Mouse (Mus musculus) lung, postnatal 0 days (tissue): Measurements from ENCODE around the gene Dgkq. TPM values are rescaled to one million over a fixed set of nuclear protein-coding genes. Genes with fewer than 3 reads are reported as not detected.
A peak's percentile ranks its signal among the peaks of the same experiment; 100 is the strongest.

Experiments used
- ATAC-seq: fragments of 200-750 bp; cut with Nextera tagmentation; 2 replicates; pipeline ENCODE4 v1.8.0; 2017; ENCODE audit warnings: moderate library complexity
- DNase-seq: peaks from one replicate; pipeline ENCODE4 v3.0.0-alpha.2; 2016; ENCODE audit warnings: low spot score
- H3K27ac ChIP-seq: fragments of 300-500 bp; sonication (generic); 2 replicates; pipeline ENCODE4 v1.5.1; 2014; ENCODE audit warnings: antibody characterized with exemption, mild to moderate bottlenecking, low read length, mixed read lengths
- H3K27me3 ChIP-seq: fragments of 300-500 bp; sonication (generic); replicated peaks from 2 replicates; pipeline ENCODE4 v1.6.1; 2014; ENCODE audit warnings: low read length, mixed read lengths; ENCODE audit not compliant: insufficient read depth
- H3K36me3 ChIP-seq: fragments of 300-500 bp; sonication (generic); 2 replicates; pipeline ENCODE4 v1.6.1; 2014; ENCODE audit warnings: low read length, mixed read lengths; ENCODE audit not compliant: insufficient read depth
- H3K4me1 ChIP-seq: fragments of 300-500 bp; sonication (generic); 2 replicates; pipeline ENCODE4 v1.6.1; 2014; ENCODE audit warnings: antibody characterized with exemption, low read depth, low read length, mixed read lengths; ENCODE audit not compliant: insufficient read depth
- H3K4me2 ChIP-seq: fragments of 300-500 bp; sonication (generic); replicated peaks from 2 replicates; pipeline ENCODE4 v1.6.1; 2014; ENCODE audit warnings: low read depth, mild to moderate bottlenecking, low read length, moderate library complexity, mixed read lengths
- H3K4me3 ChIP-seq: fragments of 300-500 bp; sonication (generic); 2 replicates; pipeline ENCODE4 v1.5.1; 2014; ENCODE audit warnings: low read depth, low read length
- H3K9ac ChIP-seq: fragments of 300-500 bp; sonication (generic); replicated peaks from 2 replicates; pipeline ENCODE4 v1.6.1; 2014; ENCODE audit warnings: low read depth, mild to moderate bottlenecking
- H3K9me3 ChIP-seq: fragments of 300-500 bp; sonication (generic); 2 replicates; pipeline ENCODE4 v1.6.1; 2016; ENCODE audit warnings: low read length, mixed read lengths
- CTCF ChIP-seq: IDR thresholded peaks from 2 replicates; pipeline ENCODE4 v1.5.1; 2016; ENCODE audit warnings: antibody characterized with exemption, mild to moderate bottlenecking
- EP300 ChIP-seq: IDR thresholded peaks from 2 replicates; pipeline ENCODE4 v1.6.1; 2016; ENCODE audit warnings: antibody characterized with exemption, mild to moderate bottlenecking, control low read depth
- WGBS: fragments of 180-500 bp; shearing (Covaris S2); extraction: QIAGEN DNeasy Blood & Tissue Kit; methylation state at CpG from one replicate; pipeline ENCODE4 v1.1.7; 2014; 5-methylcytosine and 5-hydroxymethylcytosine counted together
- polyA plus RNA-seq: library from polyadenylated mRNA; unstranded; fragments of >200 nt; fragmentation: Nextera tagmentation; extraction: Ambion mirVana; gene quantifications from 2 replicates; pipeline ENCODE4 v1.2.1, GENCODE M21; 2015

The Dgkq gene
- polyA plus RNA-seq, result 5.9 and 6.3 TPM in 2 replicates

GRCm38 (mm10) chr5:108668977-108669936, at the start of gene Dgkq:
Gene Dgkq (minus strand): TSS chr5:108669672.
- 4% methylated on average over 43 of the region's 43 CpGs for WGBS
- Histone ChIP-seq H3K4me2 (peak within 1 kb of the TSS; percentile 76), H3K4me3 (peak within 1 kb of the TSS; percentile 60), H3K27ac (peak within 1 kb of the TSS; percentile 88), H3K4me1 (peaks cover 7% of the 10 kb centered on the region; the same call in 1 of the 2 replicates), H3K9ac (peak within 1 kb of the TSS; percentile 72), H3K9me3 (no peaks in the 10 kb centered on the region), H3K36me3 (peaks cover 10% of the 10 kb centered on the region), H3K27me3 (no peaks in the 10 kb centered on the region)
- DNase-seq (peak; percentile 89), ATAC-seq (peak; percentile 92)
- peak; percentile 83 for TF ChIP-seq CTCF
- TF ChIP-seq EP300, result no peak

DNA sequence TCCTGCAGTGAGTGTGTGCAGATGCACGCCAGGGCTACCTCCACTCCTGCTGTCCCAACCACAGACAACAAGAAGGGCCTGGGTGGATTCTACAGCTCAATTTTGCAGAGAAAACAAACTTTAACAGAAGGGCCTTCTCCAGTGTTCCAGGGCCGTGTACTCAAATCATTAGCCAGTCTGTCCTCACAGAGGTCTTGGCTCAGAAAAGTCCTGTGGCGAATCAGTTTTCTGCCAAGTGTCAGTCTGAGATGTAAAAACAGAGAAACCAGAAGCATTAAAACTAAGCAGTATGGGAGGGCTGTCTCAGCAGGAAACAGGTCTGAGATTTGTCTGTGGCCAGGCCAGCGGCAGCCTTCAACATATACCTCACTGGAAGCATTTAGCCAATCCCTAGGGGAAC, 48.6 kb upstream of the Dgkq start:
- Histone ChIP-seq H3K9ac (no peak overlapping the region), H3K36me3 (no peaks in the 10 kb centered on the region), H3K27me3 (no peaks in the 10 kb centered on the region), H3K4me2 (no peak overlapping the region), H3K27ac (no peak overlapping the region), H3K4me3 (no peak overlapping the region), H3K9me3 (no peaks in the 10 kb centered on the region), H3K4me1 (no peaks in the 10 kb centered on the region)
- ATAC-seq, result no peak
- no peak for DNase-seq
- TF ChIP-seq EP300 (no peak), CTCF (no peak)
- WGBS, result 46% methylated on average over 4 of the region's 4 CpGs

DNA sequence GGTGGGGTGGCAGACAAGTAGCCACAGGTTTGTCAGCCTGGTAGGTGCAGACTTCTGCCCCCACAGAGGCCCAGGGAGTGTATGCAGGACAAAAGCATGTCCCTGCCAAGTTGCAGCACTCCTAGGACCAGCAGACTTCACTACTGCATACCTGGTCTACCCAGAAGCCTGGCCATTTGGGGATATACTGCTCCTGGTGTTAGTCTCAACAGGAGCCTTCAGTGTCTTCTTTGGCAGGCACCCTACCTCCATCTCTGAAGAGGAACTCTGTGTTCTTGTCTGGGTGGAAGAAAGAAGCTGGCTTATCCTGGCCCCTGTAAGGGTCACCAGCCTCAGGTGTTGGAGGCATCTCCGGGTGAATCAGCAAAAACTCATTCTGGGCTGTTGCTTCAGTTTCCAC, 46.5 kb upstream of the Dgkq start:
- Histone ChIP-seq H3K27me3 (no peaks in the 10 kb centered on the region), H3K36me3 (no peaks in the 10 kb centered on the region), H3K9ac (no peak overlapping the region), H3K4me1 (no peaks in the 10 kb centered on the region), H3K27ac (no peak overlapping the region), H3K4me3 (no peak overlapping the region), H3K4me2 (no peak overlapping the region), H3K9me3 (no peaks in the 10 kb centered on the region)
- TF ChIP-seq EP300, result no peak
- no peak for TF ChIP-seq CTCF
- 58% methylated on average over 1 of the region's 1 CpGs for WGBS
- no peak for ATAC-seq
- no peak for DNase-seq

DNA sequence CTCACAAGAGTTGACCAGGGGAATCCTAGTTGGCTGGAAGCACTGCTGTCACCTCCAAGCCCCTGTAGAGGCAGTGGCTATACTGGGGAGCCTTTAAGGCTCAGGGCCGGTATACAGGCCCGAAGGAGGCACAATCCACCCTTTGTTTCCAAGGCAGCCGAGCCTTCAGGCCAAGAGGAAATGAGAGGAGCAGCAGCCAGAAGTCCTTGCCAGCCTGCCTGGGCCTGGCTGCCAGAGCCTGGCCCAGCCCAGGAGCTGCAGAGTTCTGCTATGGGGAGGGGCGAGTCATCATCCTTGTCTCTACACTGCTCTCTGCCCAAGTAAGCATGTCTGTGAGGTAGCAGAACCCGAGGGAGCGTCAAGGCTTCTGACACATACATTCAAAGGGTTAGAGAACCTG, 44.7 kb upstream of the Dgkq start:
- H3K36me3 ChIP-seq, result no peaks in the 10 kb centered on the region
- TF ChIP-seq CTCF (no peak), EP300 (no peak)
- DNase-seq, result peak; percentile 21
- H3K9ac ChIP-seq, result no peak overlapping the region
- H3K27me3 ChIP-seq, result no peaks in the 10 kb centered on the region
- no peak overlapping the region for H3K4me3 ChIP-seq
- no peaks in the 10 kb centered on the region for H3K4me1 ChIP-seq
- no peaks in the 10 kb centered on the region for H3K9me3 ChIP-seq
- no peak overlapping the region for H3K27ac ChIP-seq
- peak; percentile 60 for ATAC-seq
- H3K4me2 ChIP-seq, result no peak overlapping the region
- WGBS, result 36% methylated on average over 6 of the region's 6 CpGs

DNA sequence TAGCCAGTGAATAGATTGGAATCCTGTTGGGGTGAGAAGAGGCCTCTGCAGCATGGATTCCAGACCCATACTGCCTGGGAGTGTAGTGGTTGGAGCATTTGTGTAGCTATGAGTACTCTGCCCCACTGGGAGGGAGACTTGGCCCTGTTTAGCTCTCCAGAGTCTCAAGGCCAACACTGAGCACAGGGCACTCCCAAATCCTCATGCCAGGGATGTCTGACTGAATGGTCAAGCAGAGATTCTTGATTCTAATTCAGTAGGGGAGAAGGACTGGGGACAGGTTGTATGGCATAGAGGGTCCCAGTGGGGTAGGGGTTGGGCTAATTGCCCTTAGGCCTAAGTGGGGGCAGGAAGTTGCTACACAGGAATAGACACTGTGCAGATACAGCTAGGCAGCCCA, 44.2 kb upstream of the Dgkq start:
- DNase-seq (no peak), ATAC-seq (peak; percentile 8; the same call in 1 of the 2 replicates)
- Histone ChIP-seq H3K9ac (no peak overlapping the region), H3K4me1 (no peaks in the 10 kb centered on the region), H3K27ac (no peak overlapping the region), H3K9me3 (no peaks in the 10 kb centered on the region), H3K4me2 (no peak overlapping the region), H3K4me3 (no peak overlapping the region), H3K27me3 (no peaks in the 10 kb centered on the region), H3K36me3 (no peaks in the 10 kb centered on the region)
- TF ChIP-seq EP300, result no peak

GRCm38 (mm10) chr5:108713096-108713495, 43.6 kb upstream of the Dgkq start:
- H3K9me3 ChIP-seq, result no peaks in the 10 kb centered on the region
- no peak overlapping the region for H3K27ac ChIP-seq
- no peak for ATAC-seq
- TF ChIP-seq CTCF, result no peak
- TF ChIP-seq EP300, result no peak
- no peaks in the 10 kb centered on the region for H3K36me3 ChIP-seq
- no peaks in the 10 kb centered on the region for H3K4me1 ChIP-seq
- no peak for DNase-seq
- no peak overlapping the region for H3K4me2 ChIP-seq
- no peak overlapping the region for H3K4me3 ChIP-seq
- H3K9ac ChIP-seq, result no peak overlapping the region
- H3K27me3 ChIP-seq, result no peaks in the 10 kb centered on the region
- WGBS, result 77% methylated on average over 2 of the region's 2 CpGs
